Mouse (Mus musculus): ENCODE data around the gene Crct1.

Gene Crct1

GRCm38 (mm10) chr3:93015460-93016104 is at the start of gene Crct1:
Crct1 (minus strand) TSS chr3:93015687.
- no peak for DNase-seq (ENCODE audit: low spot score in 2 of 2)

- no peak for DNase-seq (ENCODE audit: low spot score in 2 of 2)
Observed at GRCm38 (mm10) chr3:93052826-93053474, 37.5 kb upstream of the Crct1 start.

GRCm38 (mm10) chr3:93050182-93050581 is 34.7 kb upstream of the Crct1 start:
- DNase-seq (ENCODE audit: low spot score in 2 of 2) = no peak

- peak in 1 of 2 experiments; percentile 10 for DNase-seq (ENCODE audit: low spot score in 2 of 2)
Observed at GRCm38 (mm10) chr3:93031450-93031849, 16.0 kb upstream of the Crct1 start.

- no peak for DNase-seq (ENCODE audit: low spot score in 2 of 2)
Observed at GRCm38 (mm10) chr3:93025486-93025885, 10.0 kb upstream of the Crct1 start.

GRCm38 (mm10) chr3:93023411-93024184 is 8.1 kb upstream of the Crct1 start:
- no peak for DNase-seq (ENCODE audit: low spot score in 2 of 2)

- no peak for DNase-seq (ENCODE audit: low spot score in 2 of 2)
Observed at GRCm38 (mm10) chr3:93021171-93021570, 5.7 kb upstream of the Crct1 start.

GRCm38 (mm10) chr3:93018960-93019359 is 3.5 kb upstream of the Crct1 start, which contains the start of gene Lce1m:
Lce1m (minus strand) TSS chr3:93019060.
- DNase-seq (ENCODE audit: low spot score in 2 of 2) = no peak

- no peak for DNase-seq (ENCODE audit: low spot score in 2 of 2)
Observed at GRCm38 (mm10) chr3:93014871-93015270, 616 bp downstream of the Crct1 start.

- DNase-seq (ENCODE audit: low spot score in 2 of 2) = peak in 1 of 2 experiments; percentile 11
Observed at GRCm38 (mm10) chr3:93014378-93014801, 1.1 kb downstream of the Crct1 start.

GRCm38 (mm10) chr3:93002843-93003242 is 12.6 kb downstream of the Crct1 start:
- no peak for DNase-seq (ENCODE audit: low spot score in 2 of 2)

GRCm38 (mm10) chr3:93000621-93001020 is 14.9 kb downstream of the Crct1 start:
- no peak for DNase-seq (ENCODE audit: low spot score in 2 of 2)

GRCm38 (mm10) chr3:92998691-92999090 is 16.8 kb downstream of the Crct1 start:
- peak; percentile 52 to 64 for DNase-seq (ENCODE audit: low spot score in 2 of 2)

- DNase-seq (ENCODE audit: low spot score in 2 of 2) = no peak
Observed at GRCm38 (mm10) chr3:92991926-92992325, 23.6 kb downstream of the Crct1 start, which contains the start of gene Lce3f. Lce3f (plus strand) TSS chr3:92992226.

GRCm38 (mm10) chr3:92978484-92978883 is 37.0 kb downstream of the Crct1 start:
- DNase-seq (ENCODE audit: low spot score in 2 of 2) = no peak

GRCm38 (mm10) chr3:92966761-92967160 is 48.7 kb downstream of the Crct1 start, which contains the start of gene Lce3e:
Lce3e (plus strand) TSS chr3:92967061.
- no peak for DNase-seq (ENCODE audit: low spot score in 2 of 2)
